In the genomic region with DNA sequence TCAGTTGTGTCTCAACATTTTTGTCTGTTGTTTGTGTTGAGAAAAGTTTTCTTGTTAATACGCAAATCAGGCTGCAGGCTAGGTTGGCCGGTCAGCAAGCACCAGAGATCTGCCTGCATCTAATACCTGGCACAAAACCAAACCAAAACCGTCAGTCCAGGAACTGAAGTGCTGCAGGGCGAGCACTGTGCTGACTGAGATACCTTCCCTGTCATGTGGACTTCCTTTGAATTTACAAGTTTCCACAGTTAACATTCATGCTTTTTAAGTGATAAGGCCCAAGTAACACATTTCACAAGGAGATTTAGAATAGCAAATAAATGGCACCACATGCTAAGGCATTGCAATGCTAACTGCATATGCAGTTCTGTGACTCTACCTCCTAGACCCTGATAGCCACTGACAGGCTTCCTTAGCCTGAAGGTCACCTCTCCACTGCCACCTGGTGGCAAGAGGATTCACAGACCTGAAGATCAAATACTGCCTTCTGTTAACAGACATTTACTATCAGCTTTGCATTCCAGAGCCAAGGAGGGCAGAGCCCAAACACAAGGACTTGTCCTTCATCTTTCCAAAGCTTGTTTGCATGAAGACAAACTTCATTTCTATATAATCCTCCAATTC, we compare ENCODE assay signal across 9 mouse cellular contexts. TPM values are rescaled to one million over a fixed set of nuclear protein-coding genes. Genes with fewer than 3 reads are reported as not detected.
A peak's percentile ranks its signal among the peaks of the same experiment; 100 is the strongest.
DNase-seq lines count a peak whose midpoint lies in the region; ATAC-seq lines count a peak whose summit lies in the region.
"Had no signal": no experiment of that assay in that cellular context is flagged by ENCODE, and none has a peak within 500 bp of the region (broad histone marks: within the 10 kb centered on the region; RNA-seq: fewer than 3 reads in every experiment).

No protein-coding gene starts in this region.

- no peaks in the 10 kb centered on the region for H3K27me3 ChIP-seq in forebrain, embryonic 16.5 days (replicated peaks; ENCODE audit: control insufficient read depth, insufficient read depth, low read length)
- H3K27me3 ChIP-seq in hindbrain, embryonic 10.5 days (ENCODE audit: insufficient read depth, poor library complexity, severe bottlenecking) = no peaks in the 10 kb centered on the region
- H3K27me3 ChIP-seq: limb, embryonic 15.5 days had no signal

- H3K9ac ChIP-seq in forebrain, embryonic 16.5 days (replicated peaks; ENCODE audit: low read depth, low read length) = no peak overlapping the region
- H3K9ac ChIP-seq: limb, embryonic 15.5 days had no signal

- 68% methylated on average over 4 of the region's 4 CpGs for WGBS in forebrain, embryonic 16.5 days
- WGBS in hindbrain, embryonic 10.5 days = 83% methylated on average over 4 of the region's 4 CpGs

- H3K36me3 ChIP-seq in forebrain, embryonic 16.5 days (ENCODE audit: control insufficient read depth, insufficient read depth) = no peaks in the 10 kb centered on the region
- no peaks in the 10 kb centered on the region for H3K36me3 ChIP-seq in hindbrain, embryonic 10.5 days
- H3K36me3 ChIP-seq: limb, embryonic 15.5 days had no signal

- H3K4me3 ChIP-seq in forebrain, embryonic 16.5 days (replicated peaks; ENCODE audit: low read length) = no peak overlapping the region
- no peak overlapping the region for H3K4me3 ChIP-seq in hindbrain, embryonic 10.5 days
- H3K4me3 ChIP-seq: limb, embryonic 15.5 days had no signal

- no peak overlapping the region for H3K4me2 ChIP-seq in forebrain, embryonic 16.5 days (ENCODE audit: low read length)
- H3K4me2 ChIP-seq: limb, embryonic 15.5 days had no signal

- peak; percentile 47 for DNase-seq in MEL-GATA-1-ER (ENCODE audit: extremely low read depth, low read depth)
- peak; percentile 81 for DNase-seq in hindbrain, embryonic 10.5 days (ENCODE audit: low spot score)
- peak; percentile 30 for DNase-seq in layer of hippocampus, adult 9-10 months (ENCODE audit: low spot score)
- peak; percentile 60 for DNase-seq in lung, postnatal 25 days (ENCODE audit: low spot score)
- DNase-seq in retina, postnatal 1 day = peak; percentile 88
- peak; percentile 37 to 62 for DNase-seq in urinary bladder, postnatal 36 days (ENCODE audit: low spot score in 2 of 2)

- H3K27ac ChIP-seq in forebrain, embryonic 16.5 days (ENCODE audit: low read length) = no peak overlapping the region
- H3K27ac ChIP-seq in hindbrain, embryonic 10.5 days = no peak overlapping the region
- H3K27ac ChIP-seq: limb, embryonic 15.5 days had no signal

- no peaks in the 10 kb centered on the region for H3K9me3 ChIP-seq in forebrain, embryonic 16.5 days (ENCODE audit: control insufficient read depth, low read length)
- no peaks in the 10 kb centered on the region for H3K9me3 ChIP-seq in hindbrain, embryonic 10.5 days
- H3K9me3 ChIP-seq: limb, embryonic 15.5 days had no signal

- peak; percentile 80 for ATAC-seq in cerebellum, adult (ENCODE audit: insufficient number of reproducible peaks, low FRiP score, low TSS enrichment)
- ATAC-seq in forebrain, embryonic 16.5 days = peak; percentile 92

- H3K4me1 ChIP-seq in forebrain, embryonic 16.5 days (replicated peaks; ENCODE audit: control insufficient read depth, insufficient read depth, low read length) = no peaks in the 10 kb centered on the region
- no peaks in the 10 kb centered on the region for H3K4me1 ChIP-seq in hindbrain, embryonic 10.5 days (replicated peaks)
- H3K4me1 ChIP-seq: limb, embryonic 15.5 days had no signal

RNA-seq across cellular contexts. Expression of a gene that starts 15.8 kb away (rescaled TPM):
- 23.6 and 28.8 TPM in 2 replicates for polyA plus RNA-seq in forebrain, embryonic 16.5 days (2015; fragmentation: Nextera tagmentation; extraction: Ambion mirVana)
- 19.5 and 21.5 TPM in 2 replicates for polyA plus RNA-seq in hindbrain, embryonic 10.5 days (2016; fragmentation: Nextera tagmentation; extraction: Ambion mirVana)

Comparison
In these comparisons a context has a peak if more than half of its experiments do, and no peak if none do; other contexts are left out.
1. DNase-seq: peak in every context shown above with its lines; median percentile 88 in retina, postnatal 1 day; 81 in hindbrain, embryonic 10.5 days; 60 in lung, postnatal 25 days; 50 in urinary bladder, postnatal 36 days; 47 in MEL-GATA-1-ER; 30 in layer of hippocampus, adult 9-10 months.